Mouse (Mus musculus) erythroblast, embryonic 14.5 days (primary cell): ENCODE results near the gene Gm28374.

Source experiments
- GATA1 ChIP-seq: IDR thresholded peaks from 2 replicates; pipeline ENCODE4 v1.6.1; 2012; ENCODE audit warnings: low read length, inconsistent platforms, mixed read lengths
- TAL1 ChIP-seq: IDR thresholded peaks from 3 replicates; pipeline ENCODE4 v1.6.1; 2012; ENCODE audit warnings: low read length, inconsistent platforms, mixed read lengths

DNA sequence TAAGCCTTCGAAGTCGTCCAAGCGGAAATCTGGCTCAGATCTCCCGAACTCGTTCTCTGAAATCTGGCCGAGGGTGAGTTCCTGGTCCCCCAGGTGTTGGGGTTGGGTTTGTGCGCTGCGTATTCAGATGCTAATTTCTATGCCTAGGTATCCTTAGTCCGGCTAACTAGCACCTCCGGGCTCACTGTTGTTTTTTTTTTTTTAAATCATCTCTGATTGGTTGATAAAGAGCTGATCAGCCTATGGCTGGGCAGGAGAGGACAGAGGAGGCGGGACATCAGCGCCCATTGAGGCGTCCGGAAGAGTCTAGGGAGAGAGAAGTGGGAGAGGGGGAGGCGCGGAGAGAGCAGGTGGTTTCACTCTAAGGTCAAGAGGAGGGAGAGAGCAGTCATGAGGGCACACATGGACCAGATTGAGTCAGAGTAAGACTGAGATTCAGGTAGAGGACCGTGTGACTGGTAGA, 3.4 kb upstream of the Gm28374 start:
- TF ChIP-seq TAL1 (no peak), GATA1 (no peak)
